ENCODE assay signal across 21 mouse cellular contexts in the genomic region with DNA sequence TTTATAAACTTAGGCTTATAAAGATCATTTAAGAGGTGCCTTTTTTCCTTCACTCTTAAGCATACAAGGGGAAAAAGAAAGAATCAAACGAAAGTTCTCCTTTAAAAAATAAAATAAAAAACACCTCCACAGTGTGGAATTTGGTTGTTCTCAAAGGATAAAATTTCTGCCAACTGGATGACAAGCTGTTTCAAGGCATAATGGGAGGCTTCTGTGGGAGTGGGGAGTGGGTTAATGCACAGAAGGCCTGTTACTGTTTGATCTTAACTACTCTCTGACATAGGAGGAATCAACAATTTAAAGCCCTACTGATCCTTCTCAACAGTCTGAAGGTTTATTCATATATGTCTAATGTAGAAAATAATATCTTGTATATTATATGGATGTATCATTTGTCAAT.
DNase-seq lines count a peak whose midpoint lies in the region; ATAC-seq and TF ChIP-seq lines count a peak whose summit lies in the region.
"Had no signal": no experiment of that assay in that cellular context is flagged by ENCODE, and none has a peak within 500 bp of the region (broad histone marks: within the 10 kb centered on the region; RNA-seq: fewer than 3 reads in every experiment).

No protein-coding gene starts in this region.

- H3K27ac ChIP-seq in layer of hippocampus, adult 2 months = peak overlapping the region; percentile 76; the same call in 1 of the 2 replicates
- peak overlapping the region; percentile 28; the same call in 1 of the 2 replicates for H3K27ac ChIP-seq in left cerebral cortex, adult 2 months

- H3K4me3 ChIP-seq in layer of hippocampus, adult 2 months = no peak overlapping the region
- no peak overlapping the region for H3K4me3 ChIP-seq in left cerebral cortex, adult 2 months

- TF ChIP-seq CTCF in layer of hippocampus, adult 2 months (conservative IDR thresholded peaks at IDR 0.05) = no peak
- TF ChIP-seq CTCF in left cerebral cortex, adult 2 months (IDR thresholded peaks at IDR 0.05) = no peak

- intact Hi-C loops in left cerebral cortex, adult 2 months (cut with DNase I) = loop anchor here (5.0 kb wide), 1 partner anchor 33 kb away; no protein-coding TSS in a partner anchor

- no peak for DNase-seq in frontal cortex, postnatal 36 days (ENCODE audit: low spot score in 2 of 2)
- DNase-seq in layer of hippocampus, adult 2 months (ENCODE audit: low spot score in 2 of 2) = peak in 1 of 2 experiments; percentile 39
- no peak for DNase-seq in layer of hippocampus, postnatal 10 days (ENCODE audit: low spot score in 2 of 2)
- DNase-seq in left cerebral cortex, adult 2 months (ENCODE audit: extremely low spot score in 1 of 2, low spot score in 2 of 2) = no peak
- DNase-seq in left cerebral cortex, adult 11 months (ENCODE audit: low spot score) = no peak
- peak; percentile 45 for DNase-seq in brain, adult 2 months (ENCODE audit: low read depth, low spot score)
- no peak for DNase-seq in embryo, embryonic 10.5 days (ENCODE audit: low spot score)
- DNase-seq: adrenal gland, adult 2 months; adrenal gland, adult 8-10 months; adrenal gland, postnatal 10 days; adrenal gland, postnatal 14 days; adrenal gland, postnatal 25 days; adrenal gland, postnatal 36 days; B cell, adult 2 months; cerebellum, adult 11 months; cerebellum, adult 11-12 months; cerebellum, adult 18-20 months had no signal

- ATAC-seq in frontal cortex, adult (ENCODE audit: low TSS enrichment) = peak; percentile 73
- ATAC-seq: activated CD4-positive, CD25-positive, alpha-beta regulatory T cell, adult 4 months; CD4-positive, CD25-positive, alpha-beta regulatory T cell, adult 4 months; Patski had no signal
